Mouse (Mus musculus): ENCODE results near the gene Pax3.

GRCm38 (mm10) chr1:78081761-78082160 is 115.2 kb downstream of the Pax3 start:
- TF ChIP-seq GATA1 (IDR thresholded peaks at IDR 0.05; ENCODE audit: borderline replicate concordance, low read length) (no peak), FLI1 (IDR thresholded peaks at IDR 0.05; ENCODE audit: low read length) (no peak)

Measured in megakaryocyte, embryonic 14.5 days (primary cell).